Mouse (Mus musculus) neural tube, embryonic 12.5 days (tissue): ENCODE data around the gene Rcan2. TPM values are rescaled to one million over a fixed set of nuclear protein-coding genes. Genes with fewer than 3 reads are reported as not detected.
A peak's percentile ranks its signal among the peaks of the same experiment; 100 is the strongest.

ENCODE experiments used
- ATAC-seq: fragments of 200-750 bp; cut with Nextera tagmentation; 2 replicates; pipeline ENCODE4 v1.8.0; 2017; ENCODE audit warnings: low read depth, mild to moderate bottlenecking, moderate TSS enrichment, moderate library complexity; ENCODE audit not compliant: low FRiP score
- H3K27ac ChIP-seq: fragments of 300-500 bp; sonication (generic); 2 replicates; pipeline ENCODE4 v1.5.1; 2016
- H3K27me3 ChIP-seq: fragments of 300-500 bp; sonication (generic); replicated peaks from 2 replicates; pipeline ENCODE4 v1.6.1; 2016; ENCODE audit warnings: mild to moderate bottlenecking
- H3K36me3 ChIP-seq: fragments of 300-500 bp; sonication (generic); 2 replicates; pipeline ENCODE4 v1.6.1; 2016; ENCODE audit warnings: mild to moderate bottlenecking
- H3K4me1 ChIP-seq: fragments of 300-500 bp; sonication (generic); 2 replicates; pipeline ENCODE4 v1.6.1; 2016
- H3K4me2 ChIP-seq: fragments of 300-500 bp; sonication (generic); replicated peaks from 2 replicates; pipeline ENCODE4 v1.6.1; 2016; ENCODE audit warnings: mild to moderate bottlenecking
- H3K4me3 ChIP-seq: fragments of 300-500 bp; sonication (generic); 2 replicates; pipeline ENCODE4 v1.5.1; 2016
- H3K9ac ChIP-seq: fragments of 300-500 bp; sonication (generic); 2 replicates; pipeline ENCODE4 v1.6.1; 2016; ENCODE audit warnings: mild to moderate bottlenecking
- H3K9me3 ChIP-seq: fragments of 300-500 bp; sonication (generic); 2 replicates; pipeline ENCODE4 v1.6.1; 2016; ENCODE audit warnings: mild to moderate bottlenecking
- WGBS: fragments of 180-500 bp; shearing (Covaris S2); methylation state at CpG from one replicate; pipeline ENCODE4 v1.1.7; 2016; 5-methylcytosine and 5-hydroxymethylcytosine counted together
- polyA plus RNA-seq: library from polyadenylated mRNA; unstranded; fragments of >200 nt; fragmentation: Nextera tagmentation; extraction: Ambion mirVana; gene quantifications from 2 replicates; pipeline ENCODE4 v1.2.1, GENCODE M21; 2016

The Rcan2 gene
- polyA plus RNA-seq, 1 experiment from 2014 or later, result 48.8 TPM

- Histone ChIP-seq H3K9me3 (no peaks in the 10 kb centered on the region), H3K4me3 (no peak overlapping the region), H3K27ac (no peak overlapping the region), H3K27me3 (no peaks in the 10 kb centered on the region), H3K4me1 (no peaks in the 10 kb centered on the region), H3K9ac (no peak overlapping the region), H3K36me3 (no peaks in the 10 kb centered on the region), H3K4me2 (no peak overlapping the region)
- ATAC-seq, result no peak
- WGBS, result 81% methylated on average over 15 of the region's 15 CpGs
These were observed 31.4 kb downstream of the Rcan2 start for GRCm38 (mm10) chr17:43832401-43833124.

GRCm38 (mm10) chr17:43840208-43840607, 39.1 kb downstream of the Rcan2 start:
- WGBS, result 89% methylated on average over 9 of the region's 9 CpGs
- H3K27me3 ChIP-seq, result no peaks in the 10 kb centered on the region
- H3K4me1 ChIP-seq, result no peaks in the 10 kb centered on the region

GRCm38 (mm10) chr17:43846714-43847113, 45.6 kb downstream of the Rcan2 start:
- Histone ChIP-seq H3K36me3 (no peaks in the 10 kb centered on the region), H3K9me3 (no peaks in the 10 kb centered on the region), H3K9ac (no peak overlapping the region), H3K4me3 (no peak overlapping the region), H3K27ac (no peak overlapping the region), H3K27me3 (no peaks in the 10 kb centered on the region), H3K4me1 (no peaks in the 10 kb centered on the region), H3K4me2 (no peak overlapping the region)
- WGBS, result 93% methylated on average over 2 of the region's 2 CpGs
- ATAC-seq, result no peak

More at GRCm38 (mm10) chr17:43840208-43840607, 39.1 kb downstream of the Rcan2 start:
- Histone ChIP-seq H3K27ac (no peak overlapping the region), H3K36me3 (no peaks in the 10 kb centered on the region), H3K4me3 (no peak overlapping the region), H3K9me3 (no peaks in the 10 kb centered on the region), H3K4me2 (no peak overlapping the region), H3K9ac (no peak overlapping the region)
- ATAC-seq, result no peak

GRCm38 (mm10) chr17:43848903-43849302, 47.8 kb downstream of the Rcan2 start:
- ATAC-seq, result no peak
- H3K36me3 ChIP-seq, result no peaks in the 10 kb centered on the region
- no peak overlapping the region for H3K4me2 ChIP-seq
- H3K4me3 ChIP-seq, result no peak overlapping the region
- no peaks in the 10 kb centered on the region for H3K4me1 ChIP-seq
- WGBS, result 76% methylated on average over 3 of the region's 3 CpGs
- no peaks in the 10 kb centered on the region for H3K27me3 ChIP-seq
- no peak overlapping the region for H3K27ac ChIP-seq
- no peaks in the 10 kb centered on the region for H3K9me3 ChIP-seq
- no peak overlapping the region for H3K9ac ChIP-seq

GRCm38 (mm10) chr17:43855132-43855531, 54.0 kb downstream of the Rcan2 start:
- no peaks in the 10 kb centered on the region for H3K27me3 ChIP-seq
- no peak for ATAC-seq
- no peaks in the 10 kb centered on the region for H3K9me3 ChIP-seq
- no peak overlapping the region for H3K27ac ChIP-seq
- no peak overlapping the region for H3K9ac ChIP-seq
- H3K36me3 ChIP-seq, result no peaks in the 10 kb centered on the region
- 88% methylated on average over 5 of the region's 5 CpGs for WGBS
- no peaks in the 10 kb centered on the region for H3K4me1 ChIP-seq
- H3K4me2 ChIP-seq, result no peak overlapping the region
- no peak overlapping the region for H3K4me3 ChIP-seq

- no peak overlapping the region for H3K9ac ChIP-seq
- H3K4me3 ChIP-seq, result no peak overlapping the region
- H3K27me3 ChIP-seq, result no peaks in the 10 kb centered on the region
- no peaks in the 10 kb centered on the region for H3K9me3 ChIP-seq
- H3K36me3 ChIP-seq, result no peaks in the 10 kb centered on the region
- no peak overlapping the region for H3K4me2 ChIP-seq
- no peaks in the 10 kb centered on the region for H3K4me1 ChIP-seq
- 48% methylated on average over 4 of the region's 4 CpGs for WGBS
- no peak overlapping the region for H3K27ac ChIP-seq
- ATAC-seq, result no peak; the same call in 1 of the 2 replicates
These were observed 54.9 kb downstream of the Rcan2 start for GRCm38 (mm10) chr17:43856081-43856480.

- no peaks in the 10 kb centered on the region for H3K9me3 ChIP-seq
- H3K4me1 ChIP-seq, result no peaks in the 10 kb centered on the region
- no peak overlapping the region for H3K9ac ChIP-seq
- no peak overlapping the region for H3K27ac ChIP-seq
- no peak overlapping the region for H3K4me2 ChIP-seq
- ATAC-seq, result no peak
- WGBS, result 89% methylated on average over 9 of the region's 9 CpGs
- H3K36me3 ChIP-seq, result no peaks in the 10 kb centered on the region
- H3K4me3 ChIP-seq, result no peak overlapping the region
- no peaks in the 10 kb centered on the region for H3K27me3 ChIP-seq
These were observed 67.7 kb downstream of the Rcan2 start for GRCm38 (mm10) chr17:43868808-43869207.

GRCm38 (mm10) chr17:43869677-43870076, 68.5 kb downstream of the Rcan2 start:
- ATAC-seq, result no peak
- H3K36me3 ChIP-seq, result no peaks in the 10 kb centered on the region
- no peaks in the 10 kb centered on the region for H3K27me3 ChIP-seq
- H3K4me3 ChIP-seq, result no peak overlapping the region
- H3K9me3 ChIP-seq, result no peaks in the 10 kb centered on the region
- WGBS, result 29% methylated on average over 5 of the region's 5 CpGs
- no peak overlapping the region for H3K9ac ChIP-seq
- no peaks in the 10 kb centered on the region for H3K4me1 ChIP-seq
- H3K27ac ChIP-seq, result no peak overlapping the region
- H3K4me2 ChIP-seq, result no peak overlapping the region

GRCm38 (mm10) chr17:43874417-43874816, 73.3 kb downstream of the Rcan2 start:
- WGBS, result 75% methylated on average over 5 of the region's 5 CpGs
- ATAC-seq, result no peak
- H3K36me3 ChIP-seq, result no peaks in the 10 kb centered on the region
- H3K9me3 ChIP-seq, result no peaks in the 10 kb centered on the region
- H3K9ac ChIP-seq, result no peak overlapping the region
- no peak overlapping the region for H3K4me3 ChIP-seq
- H3K27ac ChIP-seq, result no peak overlapping the region
- no peak overlapping the region for H3K4me2 ChIP-seq
- no peaks in the 10 kb centered on the region for H3K4me1 ChIP-seq
- no peaks in the 10 kb centered on the region for H3K27me3 ChIP-seq

- H3K4me3 ChIP-seq, result no peak overlapping the region
- no peak overlapping the region for H3K27ac ChIP-seq
- ATAC-seq, result no peak
- no peaks in the 10 kb centered on the region for H3K27me3 ChIP-seq
- H3K4me1 ChIP-seq, result no peaks in the 10 kb centered on the region
- no peak overlapping the region for H3K4me2 ChIP-seq
- H3K9ac ChIP-seq, result no peak overlapping the region
- H3K9me3 ChIP-seq, result no peaks in the 10 kb centered on the region
- WGBS, result 63% methylated on average over 2 of the region's 2 CpGs
- H3K36me3 ChIP-seq, result no peaks in the 10 kb centered on the region
These were observed 76.3 kb downstream of the Rcan2 start for GRCm38 (mm10) chr17:43877425-43877824.

- Histone ChIP-seq H3K36me3 (no peaks in the 10 kb centered on the region), H3K4me1 (peaks cover 4% of the 10 kb centered on the region; the same call in 1 of the 2 replicates), H3K9ac (no peak overlapping the region), H3K9me3 (no peaks in the 10 kb centered on the region), H3K27ac (no peak overlapping the region), H3K27me3 (no peaks in the 10 kb centered on the region), H3K4me3 (no peak overlapping the region), H3K4me2 (no peak overlapping the region)
- 43% methylated on average over 1 of the region's 1 CpGs for WGBS
- ATAC-seq, result no peak
These were observed 81.9 kb downstream of the Rcan2 start for GRCm38 (mm10) chr17:43883016-43883415.

GRCm38 (mm10) chr17:43886262-43886661, 85.1 kb downstream of the Rcan2 start:
- Histone ChIP-seq H3K9me3 (no peaks in the 10 kb centered on the region), H3K4me1 (peaks cover 4% of the 10 kb centered on the region; the same call in 1 of the 2 replicates), H3K9ac (no peak overlapping the region), H3K4me2 (no peak overlapping the region), H3K27ac (no peak overlapping the region), H3K4me3 (no peak overlapping the region), H3K36me3 (no peaks in the 10 kb centered on the region), H3K27me3 (no peaks in the 10 kb centered on the region)
- ATAC-seq, result peak; percentile 57; the same call in 1 of the 2 replicates
- 29% methylated on average over 7 of the region's 7 CpGs for WGBS

GRCm38 (mm10) chr17:43887931-43888330, 86.8 kb downstream of the Rcan2 start:
- 81% methylated on average over 7 of the region's 7 CpGs for WGBS
- Histone ChIP-seq H3K4me2 (no peak overlapping the region), H3K4me3 (no peak overlapping the region), H3K27me3 (no peaks in the 10 kb centered on the region), H3K27ac (no peak overlapping the region), H3K36me3 (no peaks in the 10 kb centered on the region), H3K9ac (no peak overlapping the region), H3K4me1 (peaks cover 4% of the 10 kb centered on the region; the same call in 1 of the 2 replicates), H3K9me3 (no peaks in the 10 kb centered on the region)
- no peak for ATAC-seq
